Mouse (Mus musculus): ENCODE data around the gene Acot11.

Acot11 gene

GRCm38 (mm10) chr4:106807287-106807686, 2.5 kb upstream of the Acot11 start:
- 94% methylated on average over 3 of the region's 3 CpGs for WGBS

DNA sequence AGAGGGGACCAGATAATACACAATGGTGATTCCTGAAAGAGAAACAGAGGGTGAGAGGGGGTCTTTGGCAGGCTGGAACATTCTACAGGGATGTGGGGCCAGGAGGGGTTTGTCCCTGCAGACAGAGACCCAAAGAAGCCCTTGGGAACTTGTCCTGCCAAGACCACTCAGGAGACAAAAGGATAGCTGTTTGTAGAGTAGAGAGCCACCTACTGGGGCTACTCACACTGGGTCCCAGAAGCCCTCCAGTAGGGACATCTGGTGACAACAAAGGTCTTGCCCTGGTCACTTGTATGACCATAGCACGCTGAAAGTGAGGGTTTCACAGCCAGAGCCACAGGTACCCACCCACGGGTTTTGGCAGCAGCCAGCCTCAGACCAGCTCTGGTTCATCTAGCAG, 1.1 kb upstream of the Acot11 start:
- 71% methylated on average over 2 of the region's 2 CpGs for WGBS

GRCm38 (mm10) chr4:106804201-106804909, 443 bp downstream of the Acot11 start:
- WGBS, result 54% methylated on average over 16 of the region's 16 CpGs

DNA sequence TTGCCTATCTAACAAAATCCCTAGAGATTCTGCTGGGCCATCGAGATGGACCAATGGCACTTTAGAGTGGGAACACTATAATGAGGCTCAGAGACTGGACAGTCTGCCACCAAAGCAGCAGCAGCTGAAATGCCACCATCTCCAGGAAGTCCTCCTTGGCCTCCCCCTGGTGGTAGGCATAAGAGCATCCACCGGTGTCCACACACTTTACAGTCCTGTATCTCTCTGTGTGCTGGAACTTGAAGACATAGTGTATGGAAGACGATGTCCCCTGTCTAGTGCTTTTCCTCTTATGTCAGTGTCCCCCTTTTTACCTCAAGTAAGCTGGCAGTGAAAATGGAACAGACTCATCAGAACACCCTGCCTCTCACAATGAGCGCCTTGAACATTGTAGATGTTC, 1.0 kb downstream of the Acot11 start:
- 89% methylated on average over 4 of the region's 4 CpGs for WGBS

DNA sequence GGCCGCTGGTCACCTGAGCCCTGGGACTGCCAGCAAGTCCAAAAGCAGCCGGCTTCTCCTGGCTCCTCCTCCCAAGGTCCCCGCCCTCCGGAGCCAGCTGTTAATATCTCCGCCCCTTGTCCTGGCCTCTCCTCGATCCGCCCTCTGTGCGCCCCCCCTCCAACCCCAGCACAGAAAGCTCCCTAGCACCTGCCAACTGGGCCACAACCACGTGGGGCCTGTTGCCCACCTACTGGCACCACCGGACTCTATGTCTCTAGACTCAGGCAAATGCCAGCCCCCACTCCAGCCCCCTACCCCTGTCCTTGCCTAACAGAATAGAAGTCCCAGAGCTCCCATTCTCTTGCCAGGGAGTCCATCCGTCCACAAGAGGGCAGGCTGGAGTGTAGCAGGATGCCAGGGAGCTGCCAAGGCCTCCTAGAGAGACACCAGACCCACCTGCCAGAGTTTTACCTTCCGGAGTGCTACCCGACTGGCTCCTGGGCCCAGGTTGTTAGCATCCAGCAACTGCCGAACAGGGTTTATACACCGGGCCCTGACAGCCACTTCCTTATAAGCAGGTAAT, 4.9 kb downstream of the Acot11 start:
- 29% methylated on average over 15 of the region's 15 CpGs for WGBS

DNA sequence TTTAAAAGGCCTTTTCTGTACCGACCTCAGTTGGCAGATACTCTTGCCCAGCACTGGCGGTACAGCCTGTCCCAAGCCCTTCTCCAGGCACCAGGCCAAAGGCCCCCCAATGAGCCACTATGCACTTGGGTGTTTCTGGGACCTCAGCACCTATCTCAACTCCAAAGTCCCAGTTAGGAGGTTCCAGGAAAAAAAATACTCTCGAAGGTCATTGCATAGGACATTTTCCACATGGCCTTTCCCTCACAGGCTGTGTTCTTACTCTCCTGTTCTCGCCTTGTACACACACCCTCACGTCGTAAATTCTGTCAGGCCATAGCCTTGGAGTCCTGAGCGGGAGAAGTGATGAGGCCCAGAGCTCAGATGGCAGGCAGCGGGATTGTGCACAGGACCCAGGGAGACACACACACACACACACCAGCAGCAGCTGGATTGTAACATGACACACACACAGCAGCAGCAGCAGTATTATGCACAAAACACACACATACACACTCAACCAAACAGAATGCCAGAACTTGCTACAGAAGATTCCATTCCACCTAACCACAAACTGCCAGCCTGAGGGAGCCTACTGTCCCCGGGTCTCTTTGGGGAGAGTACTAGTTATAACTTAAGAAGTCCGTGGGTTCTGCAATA, 5.8 kb downstream of the Acot11 start:
- 73% methylated on average over 10 of the region's 10 CpGs for WGBS

DNA sequence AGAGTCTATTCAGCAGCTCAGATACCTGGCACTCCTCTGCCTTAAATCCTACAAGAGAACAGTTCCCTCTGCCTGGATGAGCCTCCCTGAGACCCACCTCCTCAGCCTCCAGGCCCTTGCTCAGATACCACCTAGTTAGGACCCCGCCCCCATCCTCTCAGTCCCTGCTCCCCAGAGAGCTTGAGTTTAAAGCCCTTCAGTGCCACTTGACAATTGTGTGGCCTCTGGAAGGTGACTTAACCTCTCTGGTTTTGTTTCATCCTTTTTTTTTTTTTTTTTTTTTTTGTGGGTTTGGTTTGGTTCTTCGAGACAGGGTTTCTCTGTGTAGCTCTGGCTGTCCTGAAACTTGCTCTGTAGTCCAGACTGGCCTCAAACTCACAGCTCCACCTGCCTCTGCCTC, 9.5 kb downstream of the Acot11 start:
- 89% methylated on average over 2 of the region's 2 CpGs for WGBS

- WGBS, result 94% methylated on average over 7 of the region's 7 CpGs
Observed at GRCm38 (mm10) chr4:106794247-106794646, 10.6 kb downstream of the Acot11 start.

DNA sequence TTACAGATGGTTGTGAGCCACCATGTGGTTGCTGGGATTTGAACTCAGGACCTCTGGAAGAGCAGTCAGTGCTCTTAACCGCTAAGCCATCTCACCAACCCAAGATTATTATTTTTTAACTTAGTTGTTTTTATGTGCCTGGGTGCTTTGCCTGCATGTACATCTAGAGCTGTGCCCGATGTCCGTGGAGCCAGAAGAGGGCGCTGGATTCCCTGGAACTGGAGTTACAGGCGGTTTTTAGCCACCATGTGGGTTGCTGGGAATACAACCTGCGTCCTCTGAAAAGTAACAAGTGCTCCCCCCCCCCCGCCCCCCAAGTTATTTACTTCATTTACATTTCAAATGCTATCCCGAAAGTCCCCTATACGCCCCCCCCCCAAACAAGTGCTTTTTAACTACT, 11.0 kb downstream of the Acot11 start:
- WGBS, result 94% methylated on average over 9 of the region's 9 CpGs

GRCm38 (mm10) chr4:106790938-106791337, 13.9 kb downstream of the Acot11 start:
- WGBS, result 100% methylated on average over 1 of the region's 1 CpGs

- WGBS, result 58% methylated on average over 5 of the region's 5 CpGs
Observed at GRCm38 (mm10) chr4:106790218-106790617, 14.6 kb downstream of the Acot11 start.

DNA sequence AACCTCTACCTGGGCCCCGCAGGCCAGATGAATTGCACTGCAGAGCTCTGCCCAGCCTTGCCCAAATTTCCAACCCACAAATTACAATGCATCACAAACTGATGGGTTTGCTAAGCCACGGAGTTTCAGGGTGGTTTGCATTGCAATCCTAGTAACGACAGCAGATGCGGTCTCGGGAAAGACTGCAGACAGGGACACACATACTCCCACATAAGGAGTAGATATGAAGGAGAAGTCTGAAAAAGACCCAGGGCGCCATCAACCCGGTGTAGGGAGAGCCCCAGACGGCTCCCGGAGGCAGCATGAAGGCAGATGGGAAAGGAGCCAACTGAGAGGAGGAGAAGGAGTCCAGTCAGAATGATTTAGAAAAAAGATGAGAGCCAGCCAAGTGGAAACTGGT, 15.1 kb downstream of the Acot11 start:
- WGBS, result 25% methylated on average over 9 of the region's 9 CpGs

- WGBS, result 88% methylated on average over 11 of the region's 11 CpGs
Observed at GRCm38 (mm10) chr4:106788627-106789026, 16.2 kb downstream of the Acot11 start.

- 50% methylated on average over 7 of the region's 7 CpGs for WGBS
Observed at GRCm38 (mm10) chr4:106787830-106788229, 17.0 kb downstream of the Acot11 start.

DNA sequence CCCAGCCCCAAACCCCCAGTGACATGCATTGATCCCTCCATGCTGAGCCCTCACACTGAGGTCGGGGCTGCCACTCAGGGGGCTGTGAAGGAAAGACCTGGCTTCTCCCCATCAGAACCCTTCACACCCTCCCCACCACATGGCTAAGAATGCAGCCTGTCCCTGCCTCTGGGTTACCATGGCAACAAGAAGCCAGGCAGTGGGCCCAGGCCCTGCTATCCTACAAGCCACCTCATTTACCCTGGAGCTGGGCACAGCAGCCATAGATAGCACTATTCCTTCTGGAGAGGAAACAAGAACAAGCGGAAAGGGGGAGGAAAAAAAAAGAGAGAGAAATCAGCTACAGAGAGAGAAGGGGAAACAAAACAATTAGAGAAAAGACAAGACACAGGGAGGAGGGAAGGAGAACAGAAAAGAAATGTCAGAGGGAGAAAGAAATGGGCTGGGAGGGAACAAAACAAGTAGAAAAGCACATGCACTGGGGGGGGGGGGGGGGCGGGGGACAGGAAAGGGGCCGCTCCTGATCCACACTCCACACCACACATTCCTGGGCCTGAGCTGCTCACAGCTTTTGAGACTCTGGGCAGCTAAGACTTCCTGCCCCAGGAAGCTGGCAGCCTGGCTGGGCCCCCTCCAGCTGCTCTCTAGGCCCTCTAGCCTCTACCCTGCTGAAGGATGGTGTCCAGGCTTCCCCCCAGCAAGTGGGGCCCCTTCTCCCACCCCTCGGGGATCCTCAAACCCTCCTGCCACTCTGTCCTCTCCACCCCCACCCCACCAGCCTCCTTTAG, 18.9 kb downstream of the Acot11 start:
- WGBS, result 10% methylated on average over 5 of the region's 5 CpGs

DNA sequence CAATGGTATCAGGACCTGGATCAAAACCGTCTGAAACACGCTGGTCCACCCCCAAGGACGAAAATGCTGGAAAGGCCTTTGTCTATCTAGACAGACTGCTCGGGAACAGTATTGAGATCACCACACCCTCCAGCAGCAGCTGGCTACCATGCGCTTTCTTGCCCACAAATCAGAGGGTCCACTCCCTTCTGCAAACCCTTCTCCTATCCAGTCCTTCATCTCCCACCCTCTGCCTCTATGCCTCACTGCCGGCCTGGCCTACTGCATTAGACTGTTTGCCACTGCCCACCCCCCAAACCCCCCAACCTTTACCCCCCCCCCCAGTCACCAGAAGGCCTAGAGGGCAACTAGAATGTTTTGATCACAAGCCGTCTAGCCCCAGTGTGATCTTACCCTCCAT, 19.5 kb downstream of the Acot11 start:
- WGBS, result 55% methylated on average over 7 of the region's 7 CpGs

DNA sequence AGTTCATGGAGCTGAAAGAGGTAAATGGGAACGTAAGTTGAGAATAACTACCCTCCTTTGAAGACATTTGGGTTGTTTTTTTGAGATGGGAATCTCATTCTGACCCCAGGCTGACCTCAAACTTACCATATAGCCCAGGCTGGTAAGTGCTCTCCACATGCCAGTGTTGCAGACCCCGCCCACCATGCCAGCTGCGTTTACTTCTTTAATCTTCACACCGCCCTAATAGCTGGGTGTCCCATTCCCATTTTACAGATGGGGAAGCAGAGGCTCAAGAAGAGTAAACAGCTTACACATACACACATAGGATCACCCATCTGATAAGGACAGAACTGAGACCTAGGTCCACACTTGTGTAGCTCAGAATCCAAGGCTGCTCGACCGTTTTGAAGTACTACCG, 20.0 kb downstream of the Acot11 start:
- 93% methylated on average over 7 of the region's 7 CpGs for WGBS

DNA sequence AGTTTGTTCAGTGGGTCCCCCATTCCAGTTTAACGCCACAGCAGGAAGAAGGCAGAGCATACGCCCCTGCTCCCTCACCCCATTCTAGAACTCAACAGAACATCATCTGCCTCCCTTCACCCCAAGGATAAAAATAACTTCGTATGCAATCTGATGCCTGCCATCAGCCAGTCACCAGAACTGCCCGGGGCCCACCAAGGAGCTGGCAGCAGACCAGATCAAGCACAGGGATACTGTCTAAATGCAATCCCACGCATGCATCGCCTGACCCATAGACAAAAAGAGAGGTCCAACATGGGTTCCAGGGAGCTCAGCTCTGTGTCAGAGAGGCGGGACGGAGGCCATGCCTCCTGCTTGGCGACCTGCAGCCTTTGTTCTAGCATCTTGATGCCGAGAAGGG, 21.7 kb downstream of the Acot11 start:
- WGBS, result 78% methylated on average over 10 of the region's 10 CpGs

DNA sequence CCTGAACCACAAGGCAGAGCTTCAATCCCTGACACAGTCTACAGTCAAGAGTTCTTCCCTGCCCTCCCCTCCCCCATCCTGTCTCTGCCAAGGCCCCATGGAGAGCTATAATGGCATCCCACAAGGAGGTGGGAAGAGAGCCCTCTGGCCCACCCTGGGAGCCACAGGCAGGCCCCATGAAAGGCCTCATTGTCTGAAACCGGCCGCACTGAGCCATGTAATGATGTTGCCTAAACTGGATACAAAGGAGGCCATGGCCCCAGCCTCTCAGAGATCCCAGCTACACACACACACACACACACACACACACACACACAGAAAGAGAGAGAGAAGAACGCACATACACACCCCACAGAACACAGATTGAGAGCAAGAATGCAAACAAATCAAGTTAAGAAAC, 24.8 kb downstream of the Acot11 start:
- WGBS, result 68% methylated on average over 3 of the region's 3 CpGs

- WGBS, result 52% methylated on average over 5 of the region's 5 CpGs
Observed at GRCm38 (mm10) chr4:106778116-106778788, 26.5 kb downstream of the Acot11 start.

- WGBS, result 21% methylated on average over 3 of the region's 3 CpGs
Observed at GRCm38 (mm10) chr4:106776998-106777397, 27.8 kb downstream of the Acot11 start.

GRCm38 (mm10) chr4:106775767-106776166, 29.0 kb downstream of the Acot11 start:
- WGBS, result 95% methylated on average over 6 of the region's 6 CpGs

Data from cerebral cortex, adult 2 months (tissue).